Mouse (Mus musculus) heart, adult 2 months (tissue): Measurements from ENCODE around the gene Mapk10.

ENCODE experiments used
- EP300 ChIP-seq: fragments of 200-500 bp; IDR thresholded peaks from 2 replicates; pipeline ENCODE4 v1.6.1; 2011; ENCODE audit warnings: low read depth, low read length, control low read depth; ENCODE audit not compliant: insufficient read depth
- POLR2A ChIP-seq: fragments of 200-500 bp; IDR thresholded peaks from 2 replicates; pipeline ENCODE4 v1.6.1; 2011; ENCODE audit warnings: mild to moderate bottlenecking, low read depth, low read length, control low read depth; ENCODE audit not compliant: insufficient read depth

DNA sequence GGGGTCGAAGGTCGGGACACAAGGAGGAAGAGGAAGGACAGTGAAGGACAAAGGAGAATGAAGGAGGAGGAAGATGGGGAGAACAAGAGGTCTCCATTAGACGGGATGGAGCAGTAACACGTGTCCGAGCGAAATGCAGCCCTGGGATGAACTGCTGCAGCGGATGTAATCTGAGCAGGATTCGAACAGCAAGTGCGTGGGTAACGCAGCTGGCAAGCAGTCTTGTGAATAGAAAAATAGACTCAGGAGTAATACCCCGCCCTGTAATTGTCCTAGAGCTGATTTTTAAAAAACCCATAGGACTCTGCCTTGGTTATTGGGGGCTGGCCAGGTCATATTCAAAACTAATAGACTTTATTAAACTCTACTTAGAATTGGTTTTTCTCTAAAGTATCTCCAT lies 213.2 kb downstream of the Mapk10 start:
- TF ChIP-seq EP300 (no peak), POLR2A (no peak)
